Mouse (Mus musculus): ENCODE data around the gene Ptpn23. TPM values are rescaled to one million over a fixed set of nuclear protein-coding genes. Genes with fewer than 3 reads are reported as not detected.
A peak's percentile ranks its signal among the peaks of the same experiment; 100 is the strongest.

The Ptpn23 gene
- total and polyA plus RNA-seq, 3 experiments = 7.3 to 40.1 TPM; not detected in 1

DNA sequence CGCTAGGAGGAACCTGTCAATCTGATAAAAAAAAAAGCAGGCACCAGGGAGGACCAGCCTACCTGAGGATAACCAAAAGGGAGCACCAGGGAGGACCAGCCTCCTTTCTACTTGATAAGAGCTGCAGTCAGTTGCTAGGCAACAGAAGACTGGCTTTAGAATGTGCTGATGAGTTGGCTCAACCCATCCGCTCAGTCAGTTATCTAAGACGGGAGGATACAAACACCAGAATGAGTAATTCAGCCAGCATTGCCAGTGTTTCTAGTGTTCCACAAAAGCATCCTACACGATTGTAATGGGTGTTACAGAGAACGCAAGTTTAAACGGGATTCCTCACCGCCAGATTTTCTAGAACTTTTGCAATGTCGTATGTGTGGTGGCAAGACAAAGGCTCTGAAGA lies 23.2 kb upstream of the Ptpn23 start:
- H3K27me3 ChIP-seq (ENCODE audit: control insufficient read depth in 1 of 2, insufficient read depth in 2 of 2, low read length in 2 of 2) = no peaks in the 10 kb centered on the region
- TF ChIP-seq HCFC1 (IDR thresholded peaks at IDR 0.05; ENCODE audit: low read depth, low read length) = no peak
- no peak for TF ChIP-seq MEF2A (IDR thresholded peaks at IDR 0.05; ENCODE audit: extremely low read depth, insufficient replicate concordance, low read depth, low read length, poor library complexity, severe bottlenecking)
- TF ChIP-seq MAZ (IDR thresholded peaks at IDR 0.05; ENCODE audit: low read depth, low read length) = no peak
- TF ChIP-seq MAFK (IDR thresholded peaks at IDR 0.05; ENCODE audit: borderline replicate concordance, low read depth, low read length) = no peak
- no peak for TF ChIP-seq ZKSCAN1 (IDR thresholded peaks at IDR 0.05; ENCODE audit: low read depth, low read length)
- TF ChIP-seq POLR2AphosphoS5 (IDR thresholded peaks at IDR 0.05; ENCODE audit: borderline replicate concordance, low read depth, low read length) = no peak
- TF ChIP-seq TCF12 (IDR thresholded peaks at IDR 0.05; ENCODE audit: low read depth, low read length) = no peak
- no peak for TF ChIP-seq CHD2 (IDR thresholded peaks at IDR 0.05; ENCODE audit: low read length)
- TF ChIP-seq TBP (IDR thresholded peaks at IDR 0.05; ENCODE audit: low read depth, low read length) = no peak
- TF ChIP-seq MYC (IDR thresholded peaks at IDR 0.05; ENCODE audit: low read depth, low read length) = no peak
- no peak for TF ChIP-seq NELFE (IDR thresholded peaks at IDR 0.05; ENCODE audit: low read depth, low read length)
- TF ChIP-seq CTCF (IDR thresholded peaks at IDR 0.05 in 2 of 3, conservative IDR thresholded peaks at IDR 0.05 in 1 of 3; ENCODE audit: control insufficient read depth in 1 of 3, insufficient read depth in 1 of 3, low read depth in 2 of 3, low read length in 3 of 3, poor library complexity in 1 of 3, severe bottlenecking in 1 of 3) = no peak
- TF ChIP-seq MAX (IDR thresholded peaks at IDR 0.05; ENCODE audit: low read length) = no peak
- no peak for TF ChIP-seq NRF1 (IDR thresholded peaks at IDR 0.05; ENCODE audit: insufficient read depth, low read depth, low read length, poor library complexity, severe bottlenecking)
- no peak for TF ChIP-seq SIN3A (IDR thresholded peaks at IDR 0.05; ENCODE audit: low read length)
- TF ChIP-seq JUND (IDR thresholded peaks at IDR 0.05; ENCODE audit: low read depth, low read length) = no peak
- no peak for TF ChIP-seq EP300 (IDR thresholded peaks at IDR 0.05; ENCODE audit: low read depth in 1 of 2, low read length in 2 of 2)
- no peak for TF ChIP-seq BHLHE40 (IDR thresholded peaks at IDR 0.05; ENCODE audit: borderline replicate concordance, low read depth, low read length)
- TF ChIP-seq ETS1 (IDR thresholded peaks at IDR 0.05; ENCODE audit: low read depth, low read length) = no peak
- TF ChIP-seq RAD21 (IDR thresholded peaks at IDR 0.05; ENCODE audit: low read depth, low read length) = no peak
- H3K4me3 ChIP-seq (ENCODE audit: control insufficient read depth in 1 of 2, insufficient read depth in 1 of 2, low read depth in 2 of 2, low read length in 2 of 2) = no peak overlapping the region
- H3K36me3 ChIP-seq (ENCODE audit: control insufficient read depth in 1 of 2, insufficient read depth in 2 of 2, low read length in 2 of 2) = no peaks in the 10 kb centered on the region; a peak in 1 of 4 replicates
- no peaks in the 10 kb centered on the region for H3K79me2 ChIP-seq (ENCODE audit: control insufficient read depth, insufficient read depth, low read length, poor library complexity)
- peak; percentile 23 for DNase-seq (ENCODE audit: low read depth, low spot score)
- H3K9me3 ChIP-seq (replicated peaks; ENCODE audit: insufficient read depth, low read length) = no peaks in the 10 kb centered on the region
- no peaks in the 10 kb centered on the region for H3K4me1 ChIP-seq (ENCODE audit: control insufficient read depth in 1 of 2, insufficient read depth in 2 of 2, low read length in 2 of 2)
- H3K9ac ChIP-seq (ENCODE audit: control insufficient read depth, low read depth, low read length, poor library complexity, severe bottlenecking) = no peak overlapping the region
- no peak overlapping the region for H3K27ac ChIP-seq (ENCODE audit: control insufficient read depth, low read depth, low read length)

DNA sequence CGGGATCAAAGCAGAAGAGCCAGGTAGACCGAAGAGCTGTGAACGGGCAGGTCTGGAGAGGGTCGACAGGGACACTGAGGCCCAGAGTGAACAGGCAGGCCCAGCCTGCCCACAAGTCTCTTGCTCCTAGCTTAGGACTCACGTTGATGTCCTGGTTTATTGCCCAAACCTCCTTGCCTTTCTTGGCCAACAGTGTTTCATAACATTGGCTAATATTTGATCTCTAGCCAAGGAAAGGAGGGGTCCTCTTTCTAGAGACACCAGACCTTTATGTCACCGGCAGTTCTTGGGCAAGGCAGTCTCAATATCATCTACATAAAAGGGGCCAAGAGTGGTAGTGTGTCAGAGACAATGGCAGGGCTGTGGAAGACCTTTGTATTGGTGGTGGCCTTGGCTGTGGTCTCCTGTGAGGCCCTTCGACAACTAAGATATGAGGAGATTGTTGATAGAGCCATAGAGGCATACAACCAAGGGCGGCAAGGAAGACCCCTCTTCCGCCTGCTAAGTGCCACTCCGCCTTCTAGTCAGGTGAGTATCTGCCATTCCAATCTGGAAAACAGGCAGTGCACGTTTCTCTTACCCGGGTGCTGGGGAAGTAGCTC lies 11.6 kb upstream of the Ptpn23 start, which contains the start of gene Ngp:
Gene Ngp, plus strand, starts transcription at position 237 of the 602 bp plus-strand sequence.
- Histone ChIP-seq H3K4me1 (ENCODE audit: control insufficient read depth in 1 of 2, insufficient read depth in 2 of 2, low read length in 2 of 2) (no peaks in the 10 kb centered on the region), H3K9ac (ENCODE audit: control insufficient read depth, low read depth, low read length, poor library complexity, severe bottlenecking) (no peak within 1 kb of the TSS), H3K79me2 (ENCODE audit: control insufficient read depth, insufficient read depth, low read length, poor library complexity) (no peaks in the 10 kb centered on the region), H3K4me3 (ENCODE audit: control insufficient read depth in 1 of 2, insufficient read depth in 1 of 2, low read depth in 2 of 2, low read length in 2 of 2) (no peak within 1 kb of the TSS), H3K27ac (ENCODE audit: control insufficient read depth, low read depth, low read length) (no peak within 1 kb of the TSS), H3K36me3 (ENCODE audit: control insufficient read depth in 1 of 2, insufficient read depth in 2 of 2, low read length in 2 of 2) (no peaks in the 10 kb centered on the region), H3K9me3 (replicated peaks; ENCODE audit: insufficient read depth, low read length) (no peaks in the 10 kb centered on the region), H3K27me3 (ENCODE audit: control insufficient read depth in 1 of 2, insufficient read depth in 2 of 2, low read length in 2 of 2) (no peaks in the 10 kb centered on the region; a peak in 2 of 4 replicates)
- DNase-seq (ENCODE audit: low read depth, low spot score) = no peak
- TF ChIP-seq ZKSCAN1 (IDR thresholded peaks at IDR 0.05; ENCODE audit: low read depth, low read length) (no peak), KAT2A (conservative IDR thresholded peaks at IDR 0.05; ENCODE audit: low read depth, low read length) (no peak), ZC3H11A (IDR thresholded peaks at IDR 0.05; ENCODE audit: low read depth, low read length) (no peak), POLR2A (IDR thresholded peaks at IDR 0.05; ENCODE audit: control insufficient read depth in 1 of 2, insufficient read depth in 1 of 2, low read depth in 1 of 2, low read length in 2 of 2, poor library complexity in 1 of 2) (no peak), MAX (IDR thresholded peaks at IDR 0.05; ENCODE audit: low read length) (no peak), MAZ (IDR thresholded peaks at IDR 0.05; ENCODE audit: low read depth, low read length) (no peak), TCF12 (IDR thresholded peaks at IDR 0.05; ENCODE audit: low read depth, low read length) (no peak), GABPA (IDR thresholded peaks at IDR 0.05; ENCODE audit: low read depth, low read length) (no peak), HCFC1 (IDR thresholded peaks at IDR 0.05; ENCODE audit: low read depth, low read length) (no peak), TBP (IDR thresholded peaks at IDR 0.05; ENCODE audit: low read depth, low read length) (no peak), SMC3 (IDR thresholded peaks at IDR 0.05; ENCODE audit: low read depth, low read length) (no peak), GATA1 (IDR thresholded peaks at IDR 0.05; ENCODE audit: low read depth, low read length) (no peak), USF1 (IDR thresholded peaks at IDR 0.05; ENCODE audit: low read depth, low read length) (no peak), UBTF (IDR thresholded peaks at IDR 0.05; ENCODE audit: borderline replicate concordance, insufficient read depth, low read depth, low read length) (no peak), POLR2AphosphoS2 (IDR thresholded peaks at IDR 0.05; ENCODE audit: low read length) (no peak), CHD2 (IDR thresholded peaks at IDR 0.05; ENCODE audit: low read length) (no peak), NELFE (IDR thresholded peaks at IDR 0.05; ENCODE audit: low read depth, low read length) (no peak), MXI1 (IDR thresholded peaks at IDR 0.05; ENCODE audit: low read depth, low read length) (no peak), MYC (IDR thresholded peaks at IDR 0.05; ENCODE audit: low read depth, low read length) (no peak), TAL1 (IDR thresholded peaks at IDR 0.05; ENCODE audit: low read length) (no peak)

Data from MEL (cell line).